Mouse (Mus musculus): ENCODE results near the gene Lrrc75b. TPM values are rescaled to one million over a fixed set of nuclear protein-coding genes. Genes with fewer than 3 reads are reported as not detected.
A peak's percentile ranks its signal among the peaks of the same experiment; 100 is the strongest.

Lrrc75b gene
- polyA plus RNA-seq, 1 experiment from 2014 or later: 0.93 TPM

DNA sequence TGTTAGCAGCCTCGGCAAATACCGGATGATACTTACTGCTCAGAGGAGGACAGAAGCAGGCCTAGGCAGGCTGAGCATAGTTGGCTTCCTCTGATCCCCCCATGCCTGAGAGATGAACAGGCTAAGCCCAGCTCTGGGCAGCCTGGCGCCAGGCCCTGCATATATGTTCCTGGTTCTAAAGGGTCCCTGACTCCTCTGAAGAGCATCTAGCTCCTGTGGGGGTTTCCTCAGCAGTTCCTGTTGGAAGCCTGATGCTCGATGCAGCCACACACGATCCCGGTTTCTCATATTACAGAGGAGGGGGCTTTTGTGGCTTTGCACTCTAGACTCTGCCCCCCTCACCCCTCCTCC is 394 bp upstream of the Lrrc75b start:
- 30% methylated on average over 6 of the region's 6 CpGs for WGBS
- H3K4me3 ChIP-seq (ENCODE audit: low read depth, low read length): 0 out of 2 replicates have a peak overlapping the region, but pooled peaks have one; percentile 55
- 0 out of 2 replicates have a peak, but pooled peaks cover 2% of the 10 kb centered on the region for H3K27me3 ChIP-seq (ENCODE audit: control insufficient read depth, insufficient read depth, low read length)
- H3K9me3 ChIP-seq (ENCODE audit: control insufficient read depth, low read length): no peaks in the 10 kb centered on the region
- no peaks in the 10 kb centered on the region for H3K36me3 ChIP-seq (ENCODE audit: control insufficient read depth, insufficient read depth, low read length)
- no peaks in the 10 kb centered on the region for H3K4me1 ChIP-seq (replicated peaks; ENCODE audit: control insufficient read depth, insufficient read depth)
- no peak overlapping the region for H3K27ac ChIP-seq (replicated peaks)
- H3K9ac ChIP-seq (ENCODE audit: low read length): no peak overlapping the region
- ATAC-seq (ENCODE audit: low FRiP score, low TSS enrichment): no peak
- peak overlapping the region; percentile 97; the same call in 1 of the 2 replicates for H3K4me2 ChIP-seq (replicated peaks; ENCODE audit: low read depth)
- no peak for TF ChIP-seq EP300 (optimal IDR thresholded peaks at IDR 0.05)
- TF ChIP-seq CTCF (IDR thresholded peaks at IDR 0.05; ENCODE audit: low read depth): no peak
- no peak for DNase-seq (ENCODE audit: low spot score)

DNA sequence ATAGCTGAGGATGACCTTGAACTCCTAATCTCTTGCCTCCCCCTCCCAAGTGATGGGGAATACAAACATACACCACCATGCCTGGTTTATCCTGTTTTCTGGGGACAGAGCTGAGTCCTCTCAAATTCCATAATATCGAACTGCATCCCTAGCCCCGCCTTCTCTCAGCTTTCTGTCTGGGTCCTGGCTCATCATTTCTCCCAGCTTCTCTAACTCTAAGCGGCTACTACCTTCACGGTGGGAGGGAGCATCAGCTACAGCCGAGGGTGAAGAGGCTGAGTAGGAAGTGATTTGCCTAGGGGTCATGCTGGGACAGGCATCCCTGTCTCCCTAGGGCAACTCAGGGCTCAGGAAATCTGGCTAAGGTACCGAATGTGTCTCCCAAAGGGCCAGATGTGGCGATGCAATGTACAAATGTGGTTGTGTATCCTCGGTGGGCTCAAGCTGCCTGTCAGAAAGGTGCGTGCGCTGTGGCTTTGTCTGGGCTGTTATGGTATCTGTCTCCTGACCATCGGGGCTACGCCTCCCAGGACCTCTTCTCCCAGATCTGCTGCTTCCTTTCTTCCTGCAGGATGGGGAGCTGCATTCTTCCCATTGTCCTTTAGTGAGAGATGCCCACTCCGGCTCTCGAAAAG is 972 bp downstream of the Lrrc75b start:
- no peak for DNase-seq (ENCODE audit: low spot score)
- 8% methylated on average over 14 of the region's 14 CpGs for WGBS
- no peak overlapping the region for H3K27ac ChIP-seq (replicated peaks)

DNA sequence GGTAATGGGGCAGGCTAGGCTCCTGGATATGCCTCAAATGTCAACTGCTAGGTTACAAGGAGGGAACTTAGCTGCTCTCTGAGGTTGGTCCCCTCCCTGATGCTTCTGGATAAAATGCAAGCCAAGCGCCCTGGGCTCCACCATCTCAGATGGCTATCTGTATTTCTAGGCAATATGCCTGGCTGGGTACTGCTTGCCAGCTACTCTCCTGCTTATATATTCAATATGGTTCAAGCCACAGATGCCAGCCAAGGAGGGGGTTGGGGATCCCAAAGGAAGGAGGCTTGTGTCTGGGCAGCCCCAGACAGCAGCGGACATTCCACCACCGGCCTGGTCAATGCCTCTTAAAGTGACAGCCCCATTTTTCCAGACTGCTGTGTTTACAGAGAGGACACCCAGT is 1.6 kb downstream of the Lrrc75b start:
- Histone ChIP-seq H3K9me3 (ENCODE audit: control insufficient read depth, low read length) (no peaks in the 10 kb centered on the region), H3K9ac (ENCODE audit: low read length) (no peak overlapping the region), H3K27ac (replicated peaks) (no peak overlapping the region), H3K4me2 (replicated peaks; ENCODE audit: low read depth) (no peak overlapping the region), H3K4me1 (replicated peaks; ENCODE audit: control insufficient read depth, insufficient read depth) (no peaks in the 10 kb centered on the region), H3K4me3 (ENCODE audit: low read depth, low read length) (no peak overlapping the region), H3K27me3 (ENCODE audit: control insufficient read depth, insufficient read depth, low read length) (0 out of 2 replicates have a peak, but pooled peaks cover 2% of the 10 kb centered on the region), H3K36me3 (ENCODE audit: control insufficient read depth, insufficient read depth, low read length) (no peaks in the 10 kb centered on the region)
- 38% methylated on average over 3 of the region's 3 CpGs for WGBS
- TF ChIP-seq CTCF (IDR thresholded peaks at IDR 0.05; ENCODE audit: low read depth) (no peak), EP300 (optimal IDR thresholded peaks at IDR 0.05) (no peak)
- ATAC-seq (ENCODE audit: low FRiP score, low TSS enrichment) (no peak), DNase-seq (ENCODE audit: low spot score) (no peak)

More for the DNA sequence above, 972 bp downstream of the Lrrc75b start:
- Histone ChIP-seq H3K9me3 (ENCODE audit: control insufficient read depth, low read length) (no peaks in the 10 kb centered on the region), H3K27me3 (ENCODE audit: control insufficient read depth, insufficient read depth, low read length) (0 out of 2 replicates have a peak, but pooled peaks cover 2% of the 10 kb centered on the region), H3K4me2 (replicated peaks; ENCODE audit: low read depth) (peak overlapping the region; percentile 97), H3K4me3 (ENCODE audit: low read depth, low read length) (peak overlapping the region; percentile 55), H3K4me1 (replicated peaks; ENCODE audit: control insufficient read depth, insufficient read depth) (no peaks in the 10 kb centered on the region), H3K36me3 (ENCODE audit: control insufficient read depth, insufficient read depth, low read length) (no peaks in the 10 kb centered on the region), H3K9ac (ENCODE audit: low read length) (peak overlapping the region; percentile 65; the same call in 1 of the 2 replicates)
- no peak for ATAC-seq (ENCODE audit: low FRiP score, low TSS enrichment)
- TF ChIP-seq CTCF (IDR thresholded peaks at IDR 0.05; ENCODE audit: low read depth): no peak
- no peak for TF ChIP-seq EP300 (optimal IDR thresholded peaks at IDR 0.05)

DNA sequence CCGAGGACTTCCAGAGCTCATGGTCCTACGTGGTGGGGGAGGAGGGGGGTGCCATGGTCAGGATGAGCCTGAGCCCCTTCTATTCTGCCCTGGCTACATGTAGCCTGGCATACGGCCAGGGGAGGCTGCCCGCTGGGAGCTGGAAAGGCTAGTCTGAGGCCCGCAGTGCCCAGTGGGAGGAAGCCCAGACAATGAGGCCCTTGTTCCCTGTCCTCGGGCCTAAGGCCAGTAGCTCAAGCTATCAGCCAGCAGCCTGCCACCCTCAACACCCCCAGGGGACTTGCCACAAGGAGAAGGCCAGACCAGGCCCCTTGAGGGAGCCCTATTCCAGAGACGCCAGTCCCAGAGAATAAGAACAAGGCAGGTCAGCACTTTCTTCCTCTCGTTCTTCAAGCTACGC is 4.1 kb downstream of the Lrrc75b start:
- TF ChIP-seq CTCF (IDR thresholded peaks at IDR 0.05; ENCODE audit: low read depth): no peak
- TF ChIP-seq EP300 (optimal IDR thresholded peaks at IDR 0.05): no peak
- Histone ChIP-seq H3K9me3 (ENCODE audit: control insufficient read depth, low read length) (no peaks in the 10 kb centered on the region), H3K9ac (ENCODE audit: low read length) (no peak overlapping the region; the same call in 1 of the 2 replicates), H3K36me3 (ENCODE audit: control insufficient read depth, insufficient read depth, low read length) (no peaks in the 10 kb centered on the region), H3K4me3 (ENCODE audit: low read depth, low read length) (no peak overlapping the region), H3K27me3 (ENCODE audit: control insufficient read depth, insufficient read depth, low read length) (0 out of 2 replicates have a peak, but pooled peaks cover 1% of the 10 kb centered on the region), H3K4me2 (replicated peaks; ENCODE audit: low read depth) (no peak overlapping the region), H3K27ac (replicated peaks) (0 out of 2 replicates have a peak overlapping the region, but pooled peaks have one; percentile 40), H3K4me1 (replicated peaks; ENCODE audit: control insufficient read depth, insufficient read depth) (no peaks in the 10 kb centered on the region)
- 57% methylated on average over 9 of the region's 9 CpGs for WGBS
- DNase-seq (ENCODE audit: low spot score) (peak; percentile 76), ATAC-seq (ENCODE audit: low FRiP score, low TSS enrichment) (peak; percentile 78)

DNA sequence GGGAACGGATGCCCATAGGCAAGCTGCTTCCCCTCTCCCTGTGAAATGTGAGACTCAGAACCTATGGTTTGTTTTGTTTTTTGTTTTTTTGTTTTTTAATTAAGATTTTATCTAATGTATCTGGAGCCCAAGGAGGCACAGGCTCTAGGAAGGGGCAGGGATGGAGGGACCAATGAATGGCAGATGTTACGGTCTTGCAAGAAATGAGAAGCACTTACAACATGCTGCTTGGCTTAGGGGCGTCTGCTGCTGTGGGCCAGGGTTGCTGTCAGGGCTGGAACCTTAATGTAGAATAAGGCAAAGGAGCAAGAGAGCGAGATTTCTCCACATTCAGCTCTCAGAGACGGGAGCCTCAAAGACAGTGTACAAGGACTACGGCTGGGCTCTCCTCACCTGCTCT is 4.6 kb downstream of the Lrrc75b start:
- WGBS: 85% methylated on average over 6 of the region's 6 CpGs
- no peak for TF ChIP-seq CTCF (IDR thresholded peaks at IDR 0.05; ENCODE audit: low read depth)
- H3K9ac ChIP-seq (ENCODE audit: low read length): no peak overlapping the region

DNA sequence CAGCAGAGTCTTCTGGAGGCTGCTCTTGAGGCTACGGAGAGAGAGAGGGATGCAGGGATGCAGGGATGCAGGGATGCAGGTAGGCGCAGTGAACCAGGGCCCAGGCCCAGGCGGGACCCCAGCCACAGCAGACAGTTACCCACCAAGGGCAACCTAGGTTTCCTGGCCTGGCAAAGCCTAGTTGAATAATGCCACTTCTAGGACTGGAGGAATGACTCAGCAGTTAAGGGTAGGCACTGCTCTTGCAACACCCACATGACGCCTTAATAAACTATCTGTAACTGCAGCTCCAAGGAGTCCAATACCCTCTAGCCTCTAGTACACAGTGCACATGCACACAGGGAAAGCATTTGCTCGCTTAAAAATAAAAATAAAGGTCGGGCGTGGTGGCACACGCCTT is 6.0 kb downstream of the Lrrc75b start:
- TF ChIP-seq EP300 (optimal IDR thresholded peaks at IDR 0.05) (no peak), CTCF (IDR thresholded peaks at IDR 0.05; ENCODE audit: low read depth) (no peak)
- H3K4me2 ChIP-seq (replicated peaks; ENCODE audit: low read depth): no peak overlapping the region
- no peaks in the 10 kb centered on the region for H3K4me1 ChIP-seq (replicated peaks; ENCODE audit: control insufficient read depth, insufficient read depth)
- H3K4me3 ChIP-seq (ENCODE audit: low read depth, low read length): no peak overlapping the region
- 91% methylated on average over 8 of the region's 8 CpGs for WGBS
- no peaks in the 10 kb centered on the region for H3K9me3 ChIP-seq (ENCODE audit: control insufficient read depth, low read length)
- ATAC-seq (ENCODE audit: low FRiP score, low TSS enrichment) (no peak), DNase-seq (ENCODE audit: low spot score) (no peak)
- no peaks in the 10 kb centered on the region for H3K36me3 ChIP-seq (ENCODE audit: control insufficient read depth, insufficient read depth, low read length)
- H3K27me3 ChIP-seq (ENCODE audit: control insufficient read depth, insufficient read depth, low read length): no peaks in the 10 kb centered on the region
- H3K9ac ChIP-seq (ENCODE audit: low read length): no peak overlapping the region
- no peak overlapping the region for H3K27ac ChIP-seq (replicated peaks)

More for the DNA sequence above, 4.6 kb downstream of the Lrrc75b start:
- ATAC-seq (ENCODE audit: low FRiP score, low TSS enrichment) (no peak), DNase-seq (ENCODE audit: low spot score) (no peak)
- no peak overlapping the region for H3K27ac ChIP-seq (replicated peaks)
- H3K9me3 ChIP-seq (ENCODE audit: control insufficient read depth, low read length): no peaks in the 10 kb centered on the region
- H3K4me3 ChIP-seq (ENCODE audit: low read depth, low read length): no peak overlapping the region
- H3K36me3 ChIP-seq (ENCODE audit: control insufficient read depth, insufficient read depth, low read length): no peaks in the 10 kb centered on the region
- no peak overlapping the region for H3K4me2 ChIP-seq (replicated peaks; ENCODE audit: low read depth)
- no peaks in the 10 kb centered on the region for H3K27me3 ChIP-seq (ENCODE audit: control insufficient read depth, insufficient read depth, low read length)
- no peaks in the 10 kb centered on the region for H3K4me1 ChIP-seq (replicated peaks; ENCODE audit: control insufficient read depth, insufficient read depth)
